Mouse (Mus musculus) forebrain, embryonic 12.5 days (tissue): ENCODE results near the gene Gatd1. TPM values are rescaled to one million over a fixed set of nuclear protein-coding genes. Genes with fewer than 3 reads are reported as not detected.
"Not testable (repeated sequence)": the region's sequence is repeated elsewhere in the genome, so short reads cannot be mapped to it uniquely, and the experiment has no call there.

Experiments used
- ATAC-seq: fragments of 200-750 bp; cut with Nextera tagmentation; 2 replicates; pipeline ENCODE4 v1.8.0; 2017; ENCODE audit warnings: moderate TSS enrichment; ENCODE audit not compliant: low FRiP score
- H3K27ac ChIP-seq: fragments of 300-500 bp; sonication (generic); 2 replicates; pipeline ENCODE4 v1.5.1; 2016; ENCODE audit warnings: mild to moderate bottlenecking
- H3K27me3 ChIP-seq: fragments of 300-500 bp; sonication (generic); 2 replicates; pipeline ENCODE4 v1.6.1; 2016; ENCODE audit warnings: mild to moderate bottlenecking
- H3K36me3 ChIP-seq: fragments of 300-500 bp; sonication (generic); replicated peaks from 2 replicates; pipeline ENCODE4 v1.6.1; 2016; ENCODE audit warnings: mild to moderate bottlenecking
- H3K4me1 ChIP-seq: fragments of 300-500 bp; sonication (generic); 2 replicates; pipeline ENCODE4 v1.6.1; 2016
- H3K4me2 ChIP-seq: fragments of 300-500 bp; sonication (generic); 2 replicates; pipeline ENCODE4 v1.6.1; 2016; ENCODE audit warnings: mild to moderate bottlenecking, moderate library complexity
- H3K4me3 ChIP-seq: fragments of 300-500 bp; sonication (generic); replicated peaks from 2 replicates; pipeline ENCODE4 v1.5.1; 2016; ENCODE audit warnings: mild to moderate bottlenecking
- H3K9ac ChIP-seq: fragments of 300-500 bp; sonication (generic); 2 replicates; pipeline ENCODE4 v1.6.1; 2016; ENCODE audit warnings: mild to moderate bottlenecking
- H3K9me3 ChIP-seq: fragments of 300-500 bp; sonication (generic); 2 replicates; pipeline ENCODE4 v1.6.1; 2016
- WGBS: fragments of 180-500 bp; shearing (Covaris S2); methylation state at CpG from one replicate; pipeline ENCODE4 v1.1.7; 2016; 5-methylcytosine and 5-hydroxymethylcytosine counted together
- polyA plus RNA-seq: library from polyadenylated mRNA; unstranded; fragments of >200 nt; fragmentation: Nextera tagmentation; extraction: Ambion mirVana; gene quantifications from 2 replicates; pipeline ENCODE4 v1.2.1, GENCODE M21; 2016

The Gatd1 gene
- polyA plus RNA-seq, 1 experiment from 2014 or later = 50.0 TPM

DNA sequence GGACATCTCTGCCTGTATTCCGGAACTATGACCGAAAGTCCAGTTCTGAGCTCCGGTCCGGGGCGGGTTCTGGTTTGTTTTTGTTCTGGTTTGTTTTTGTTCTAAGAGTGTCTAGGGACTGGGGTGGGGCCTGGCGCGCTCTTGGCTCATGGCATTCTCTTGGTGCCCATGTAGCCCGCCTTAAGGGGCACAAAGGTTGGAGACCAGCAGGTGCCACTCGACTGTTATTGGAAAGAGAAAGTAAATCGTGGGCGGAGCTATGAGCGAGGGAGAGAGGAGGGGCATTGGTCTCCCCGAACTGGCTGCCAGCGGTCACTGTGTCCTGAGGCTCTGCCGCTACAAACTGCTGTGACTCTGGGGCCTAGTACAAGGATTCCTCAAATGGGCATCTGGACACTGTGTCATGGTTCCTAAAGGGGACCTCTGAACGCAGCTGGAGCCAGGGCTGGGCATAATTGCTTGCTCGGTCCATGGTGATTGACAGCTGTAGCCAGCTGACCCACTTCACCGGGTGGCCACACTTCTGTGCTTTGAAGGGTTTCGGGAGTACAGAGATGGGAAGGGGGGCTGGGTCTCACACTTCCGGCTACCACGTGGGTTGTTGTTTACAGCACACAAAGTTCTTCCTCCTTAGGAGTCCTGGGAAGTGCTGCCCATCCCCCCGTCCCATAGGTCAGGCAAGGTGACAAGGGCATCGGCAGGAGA is 41.8 kb upstream of the Gatd1 start:
- H3K36me3 ChIP-seq = peaks cover 29% of the 10 kb centered on the region
- peaks cover 26% of the 10 kb centered on the region for H3K27me3 ChIP-seq
- peak overlapping the region; percentile 74; the same call in 1 of the 2 replicates for H3K27ac ChIP-seq
- under 1% methylated on average over 23 of the region's 23 CpGs for WGBS
- no peaks in the 10 kb centered on the region for H3K9me3 ChIP-seq
- peak overlapping the region; percentile 51 for H3K4me3 ChIP-seq
- H3K4me2 ChIP-seq = peak overlapping the region; percentile 85
- peaks cover 21% of the 10 kb centered on the region for H3K4me1 ChIP-seq
- ATAC-seq = peak; percentile 40
- peak overlapping the region; percentile 73 for H3K9ac ChIP-seq

DNA sequence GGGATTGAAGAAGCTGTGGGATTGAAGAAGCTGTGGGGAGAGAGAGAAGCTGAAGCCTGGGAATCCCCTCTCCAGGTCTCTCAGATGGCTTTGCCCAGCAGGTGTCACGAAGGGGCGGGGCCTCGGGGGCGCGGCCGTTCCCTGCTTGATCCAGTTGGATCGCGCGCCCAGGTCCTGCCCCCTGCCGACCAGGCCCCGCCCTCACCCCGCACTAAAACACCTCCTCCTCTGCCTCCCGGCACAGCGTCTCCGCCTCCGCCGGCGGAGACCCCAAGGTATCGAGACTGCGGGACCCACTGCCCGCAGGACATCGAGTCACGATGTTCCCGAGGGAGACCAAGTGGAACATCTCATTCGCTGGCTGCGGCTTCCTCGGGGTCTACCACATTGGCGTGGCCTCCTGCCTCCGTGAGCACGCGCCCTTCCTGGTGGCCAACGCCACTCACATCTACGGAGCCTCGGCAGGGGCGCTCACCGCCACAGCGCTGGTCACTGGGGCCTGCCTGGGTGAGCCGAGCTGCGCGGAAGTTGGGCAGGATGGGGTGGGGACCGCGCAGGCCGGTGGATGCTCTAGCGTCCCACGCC is 41.1 kb upstream of the Gatd1 start, which contains the start of gene Pnpla2:
TSS of gene Pnpla2 (plus strand) at position 232 of the 585 bp plus-strand sequence.
- Histone ChIP-seq H3K4me1 (peaks cover 21% of the 10 kb centered on the region), H3K9ac (peak within 1 kb of the TSS; percentile 73), H3K27ac (peak within 1 kb of the TSS; percentile 74; the same call in 1 of the 2 replicates), H3K27me3 (peaks cover 19% of the 10 kb centered on the region), H3K4me3 (peak within 1 kb of the TSS; percentile 51), H3K4me2 (peak within 1 kb of the TSS; percentile 85), H3K9me3 (no peaks in the 10 kb centered on the region), H3K36me3 (peaks cover 36% of the 10 kb centered on the region)
- WGBS = under 1% methylated on average over 45 of the region's 45 CpGs
- peak; percentile 83 for ATAC-seq

DNA sequence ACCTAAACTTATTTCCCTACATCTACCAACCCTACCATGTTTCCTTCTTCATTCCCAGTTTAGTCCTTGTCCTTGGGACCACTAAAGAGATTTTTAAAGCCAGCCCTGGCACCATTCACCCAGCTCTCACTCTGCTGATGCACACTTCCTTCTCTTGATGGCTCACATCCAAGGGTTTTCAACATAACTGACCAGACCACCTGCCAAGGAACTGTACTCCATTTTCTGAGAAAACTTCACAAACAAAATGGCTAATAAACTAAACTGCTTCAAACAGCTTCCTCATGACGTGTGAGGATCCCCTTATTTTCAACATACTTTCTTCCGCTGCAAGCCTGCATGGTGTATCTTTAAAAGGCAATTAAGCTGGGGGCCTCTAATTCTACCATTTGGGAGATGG is 39.7 kb upstream of the Gatd1 start:
- Histone ChIP-seq H3K9ac (no peak overlapping the region), H3K9me3 (no peaks in the 10 kb centered on the region), H3K27me3 (peaks cover 6% of the 10 kb centered on the region; the same call in 1 of the 2 replicates), H3K27ac (no peak overlapping the region), H3K36me3 (peaks cover 38% of the 10 kb centered on the region), H3K4me3 (no peak overlapping the region), H3K4me1 (peaks cover 27% of the 10 kb centered on the region), H3K4me2 (no peak overlapping the region)
- 83% methylated on average over 2 of the region's 2 CpGs for WGBS
- no peak for ATAC-seq

DNA sequence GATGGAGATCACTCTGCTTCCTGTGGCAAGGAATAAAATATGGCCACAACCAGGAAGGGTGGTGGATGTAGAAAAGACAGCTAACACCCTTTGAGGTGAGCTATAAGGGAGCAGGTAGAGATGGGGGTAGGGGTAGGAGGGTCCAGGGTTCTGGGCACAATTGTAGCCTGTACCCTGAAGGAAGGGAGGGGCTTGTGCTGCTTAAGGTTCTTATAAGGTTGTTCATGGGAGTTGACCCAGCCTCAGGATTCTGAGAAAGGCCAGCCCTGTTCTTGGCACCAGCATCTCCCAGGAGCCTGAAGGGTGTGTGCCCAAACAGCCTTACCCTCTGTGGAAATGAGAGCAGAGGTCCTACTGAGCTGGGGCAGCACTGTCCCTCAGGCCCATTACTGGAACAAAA is 38.0 kb upstream of the Gatd1 start:
- Histone ChIP-seq H3K4me3 (no peak overlapping the region), H3K36me3 (peaks cover 39% of the 10 kb centered on the region), H3K27me3 (0 out of 2 replicates have a peak, but pooled peaks cover 5% of the 10 kb centered on the region), H3K4me2 (no peak overlapping the region), H3K9ac (no peak overlapping the region), H3K9me3 (no peaks in the 10 kb centered on the region), H3K4me1 (peaks cover 35% of the 10 kb centered on the region), H3K27ac (no peak overlapping the region)
- ATAC-seq = no peak

DNA sequence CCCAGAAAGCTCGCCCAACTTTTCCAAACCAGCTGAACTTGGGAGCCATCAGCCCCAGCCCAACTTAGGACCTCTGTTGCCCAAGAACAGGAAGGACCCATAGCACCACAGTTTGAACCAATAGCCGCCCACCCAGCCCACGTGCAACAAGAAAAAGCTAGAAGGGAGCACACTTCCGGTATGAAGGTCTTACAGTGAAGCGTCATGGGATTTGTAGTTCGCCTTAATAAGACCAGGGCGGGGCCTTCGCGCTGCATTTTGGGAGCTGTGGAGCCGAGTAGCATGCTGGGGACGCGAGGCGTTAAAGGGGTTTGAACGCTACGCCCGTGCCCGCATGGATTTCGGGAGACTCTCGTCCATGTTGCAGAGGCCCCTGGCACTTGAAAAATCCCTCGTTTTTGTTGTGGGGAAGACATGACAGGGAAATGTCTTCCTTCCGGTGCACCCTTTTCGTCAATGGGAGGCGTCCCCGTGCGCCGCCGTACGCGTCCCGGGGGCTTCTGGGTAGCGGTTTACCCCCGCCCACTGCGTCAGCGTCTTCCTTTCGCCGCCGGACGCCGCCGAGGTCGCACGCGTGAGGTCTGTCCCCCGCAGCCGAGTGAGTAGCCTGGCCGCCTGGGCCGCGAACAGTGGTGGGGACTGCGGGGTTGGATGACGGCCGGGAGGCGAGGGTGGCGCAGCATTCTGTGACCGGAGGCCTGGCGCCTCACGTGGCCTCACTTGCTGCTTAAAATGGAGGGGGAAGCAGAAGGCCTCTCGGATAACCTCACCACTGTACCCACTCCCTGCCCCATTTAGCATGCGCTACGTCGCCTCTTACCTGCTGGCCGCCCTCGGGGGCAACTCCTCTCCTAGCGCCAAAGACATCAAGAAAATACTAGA is 33.4 kb upstream of the Gatd1 start, which contains the start of gene Rplp2:
TSS of gene Rplp2 (plus strand) at position 261 of the 882 bp plus-strand sequence.
- peaks cover 39% of the 10 kb centered on the region for H3K4me1 ChIP-seq
- H3K4me3 ChIP-seq = peak within 1 kb of the TSS; percentile 91
- H3K27me3 ChIP-seq = no peaks in the 10 kb centered on the region
- H3K27ac ChIP-seq = peak within 1 kb of the TSS; percentile 88
- peaks cover 39% of the 10 kb centered on the region for H3K36me3 ChIP-seq
- H3K4me2 ChIP-seq = peak within 1 kb of the TSS; percentile 76
- WGBS = under 1% methylated on average over 63 of the region's 63 CpGs
- ATAC-seq = peak; percentile 91
- H3K9me3 ChIP-seq = no peaks in the 10 kb centered on the region
- peak within 1 kb of the TSS; percentile 86 for H3K9ac ChIP-seq

DNA sequence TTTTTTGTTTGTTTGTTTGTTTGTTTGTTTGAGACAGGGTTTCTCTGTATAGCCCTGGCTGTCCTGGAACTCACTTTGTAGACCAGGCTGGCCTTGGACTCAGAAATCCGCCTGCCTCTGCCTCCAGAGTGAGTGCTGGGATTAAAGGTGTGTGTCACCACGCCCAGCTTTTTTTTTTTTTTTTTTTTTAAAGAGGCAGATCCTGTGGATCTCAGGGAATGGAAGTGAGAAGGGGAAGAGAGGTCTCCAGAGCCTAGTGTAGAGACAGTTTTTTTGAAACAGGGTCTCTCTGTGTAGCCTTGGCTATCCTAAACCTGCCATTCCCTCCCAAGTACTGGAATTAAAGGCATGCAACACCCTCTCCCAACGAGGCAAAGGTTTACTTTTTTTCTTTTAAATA is 32.4 kb upstream of the Gatd1 start:
- WGBS = 79% methylated on average over 3 of the region's 3 CpGs
- ATAC-seq, H3K27me3 ChIP-seq, H3K27ac ChIP-seq, H3K4me3 ChIP-seq, H3K9me3 ChIP-seq, H3K9ac ChIP-seq: not testable (repeated sequence)
- Histone ChIP-seq H3K4me2 (peak overlapping the region; percentile 76; the same call in 1 of the 2 replicates), H3K4me1 (peaks cover 48% of the 10 kb centered on the region), H3K36me3 (peaks cover 34% of the 10 kb centered on the region)

DNA sequence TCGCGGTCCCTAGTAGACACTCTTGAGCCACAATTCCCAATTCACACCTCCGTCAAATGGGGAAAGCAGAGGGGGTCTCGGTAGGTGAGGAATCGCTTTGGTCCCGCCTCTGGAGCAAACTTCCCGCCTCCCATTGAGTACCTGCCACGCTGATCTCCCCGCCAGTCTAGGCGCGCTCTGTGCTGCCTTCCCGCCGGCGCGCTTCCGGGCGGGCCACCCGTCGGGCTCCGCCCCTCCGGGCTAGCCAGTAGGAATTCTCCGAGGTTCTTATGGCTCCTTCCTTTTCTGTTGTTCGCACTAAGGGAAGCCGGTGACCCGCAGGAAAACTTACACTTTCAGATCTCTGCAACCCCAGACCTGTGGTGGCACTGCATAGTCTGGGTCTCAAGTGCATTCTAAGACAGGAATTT is 29.9 kb upstream of the Gatd1 start, which contains the start of gene Pidd1:
TSS of gene Pidd1 (minus strand) at position 198 of the 410 bp plus-strand sequence.
- H3K4me2 ChIP-seq = peak within 1 kb of the TSS; percentile 76
- ATAC-seq = peak; percentile 54
- H3K27me3 ChIP-seq = no peaks in the 10 kb centered on the region
- peak within 1 kb of the TSS; percentile 61 for H3K9ac ChIP-seq
- WGBS = under 1% methylated on average over 25 of the region's 25 CpGs
- H3K36me3 ChIP-seq = peaks cover 34% of the 10 kb centered on the region
- H3K27ac ChIP-seq = peak within 1 kb of the TSS; percentile 59
- H3K4me1 ChIP-seq = peaks cover 44% of the 10 kb centered on the region
- H3K4me3 ChIP-seq = peak within 1 kb of the TSS; percentile 44
- H3K9me3 ChIP-seq = no peaks in the 10 kb centered on the region

DNA sequence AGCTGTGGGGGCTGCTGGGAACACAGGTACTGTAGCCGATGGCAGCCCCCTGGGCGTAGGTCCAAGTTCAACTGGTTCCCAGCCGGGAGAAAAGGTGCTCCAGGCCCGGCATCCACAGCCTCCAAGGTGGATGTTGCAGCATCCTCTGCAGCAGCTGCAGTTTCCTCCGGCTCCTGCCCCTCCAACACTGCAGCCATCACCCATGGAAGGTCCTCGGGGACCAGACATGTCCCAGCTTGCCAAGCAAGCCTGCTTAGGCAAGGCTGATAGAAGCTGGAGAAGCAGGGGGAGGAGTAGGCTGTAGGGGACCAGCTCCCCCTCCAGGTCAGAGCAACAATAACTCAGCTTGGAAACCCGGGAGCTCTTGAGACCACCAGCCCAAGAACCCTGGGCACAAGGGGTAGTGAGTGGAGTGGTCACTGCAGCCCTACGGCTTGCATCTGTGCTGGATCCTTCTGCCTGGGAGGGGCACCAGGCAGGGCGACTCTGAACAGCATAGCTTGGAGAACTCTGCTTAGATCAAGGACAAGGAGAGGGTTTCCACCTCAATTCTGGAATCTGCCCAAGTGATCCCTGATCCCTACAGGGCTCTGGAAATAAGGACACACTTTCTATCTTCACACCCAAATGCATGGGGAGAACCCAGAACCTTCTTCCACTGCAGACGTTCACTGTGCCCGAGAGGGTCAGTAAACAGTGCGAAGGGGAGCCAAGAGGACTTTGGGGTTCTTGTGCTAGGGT is 29.3 kb upstream of the Gatd1 start:
- no peaks in the 10 kb centered on the region for H3K27me3 ChIP-seq
- ATAC-seq = no peak
- peaks cover 39% of the 10 kb centered on the region for H3K4me1 ChIP-seq
- WGBS = 31% methylated on average over 12 of the region's 12 CpGs
- H3K9ac ChIP-seq = peak overlapping the region; percentile 61
- peak overlapping the region; percentile 44 for H3K4me3 ChIP-seq
- peaks cover 35% of the 10 kb centered on the region for H3K36me3 ChIP-seq
- peak overlapping the region; percentile 76 for H3K4me2 ChIP-seq
- no peaks in the 10 kb centered on the region for H3K9me3 ChIP-seq
- peak overlapping the region; percentile 59 for H3K27ac ChIP-seq

DNA sequence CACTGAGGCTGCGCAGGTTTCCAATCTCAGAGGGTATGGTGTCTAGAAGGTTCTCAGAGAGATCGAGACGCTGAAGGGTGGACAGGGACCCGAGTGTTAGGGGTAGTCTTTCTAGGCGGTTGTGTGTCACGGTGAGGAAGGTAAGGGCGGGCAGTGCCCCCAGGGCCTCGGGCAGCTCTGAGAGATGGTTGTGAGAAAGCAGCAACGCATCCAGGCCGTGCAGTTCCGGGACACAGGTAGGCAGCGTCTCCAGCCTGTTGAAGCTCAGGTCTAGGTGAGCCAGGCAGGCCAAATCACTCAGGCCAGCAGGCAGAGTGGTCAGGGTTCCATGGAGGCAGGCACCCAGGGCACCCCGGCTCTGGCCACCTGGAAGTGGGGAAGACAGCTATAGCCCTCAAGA is 28.3 kb upstream of the Gatd1 start:
- ATAC-seq = no peak
- Histone ChIP-seq H3K9me3 (no peaks in the 10 kb centered on the region), H3K4me3 (peak overlapping the region; percentile 44; the same call in 1 of the 2 replicates), H3K9ac (peak overlapping the region; percentile 61), H3K36me3 (peaks cover 39% of the 10 kb centered on the region), H3K4me2 (peak overlapping the region; percentile 76), H3K27ac (0 out of 2 replicates have a peak overlapping the region, but pooled peaks have one; percentile 59), H3K27me3 (no peaks in the 10 kb centered on the region), H3K4me1 (peaks cover 38% of the 10 kb centered on the region)
- WGBS = 93% methylated on average over 13 of the region's 13 CpGs

DNA sequence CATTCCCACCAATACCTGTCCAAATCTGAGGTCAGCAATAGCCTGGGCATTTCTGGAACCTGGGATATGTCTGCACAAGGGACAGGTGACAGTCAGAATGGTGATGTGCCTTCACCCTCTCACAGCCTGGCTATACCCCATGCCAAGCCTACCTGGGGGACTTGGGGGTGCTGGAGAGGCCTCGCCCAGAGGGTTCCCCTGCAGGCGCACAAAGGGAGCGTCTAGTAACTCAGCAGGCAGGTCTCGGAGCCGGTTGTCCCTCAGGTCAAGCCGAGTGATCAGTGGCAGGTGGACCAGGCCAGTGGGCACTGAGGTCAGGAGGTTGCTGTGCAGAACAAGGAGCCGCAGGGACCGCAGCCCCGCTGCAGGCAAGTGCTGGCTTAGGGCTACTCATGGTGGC is 27.5 kb upstream of the Gatd1 start:
- no peak for ATAC-seq
- Histone ChIP-seq H3K4me1 (peaks cover 40% of the 10 kb centered on the region), H3K27ac (no peak overlapping the region), H3K9ac (peak overlapping the region; percentile 36; the same call in 1 of the 2 replicates), H3K27me3 (no peaks in the 10 kb centered on the region), H3K4me2 (0 out of 2 replicates have a peak overlapping the region, but pooled peaks have one; percentile 13), H3K4me3 (0 out of 2 replicates have a peak overlapping the region, but pooled peaks have one; percentile 7), H3K9me3 (no peaks in the 10 kb centered on the region), H3K36me3 (peaks cover 39% of the 10 kb centered on the region)
- 95% methylated on average over 9 of the region's 9 CpGs for WGBS

DNA sequence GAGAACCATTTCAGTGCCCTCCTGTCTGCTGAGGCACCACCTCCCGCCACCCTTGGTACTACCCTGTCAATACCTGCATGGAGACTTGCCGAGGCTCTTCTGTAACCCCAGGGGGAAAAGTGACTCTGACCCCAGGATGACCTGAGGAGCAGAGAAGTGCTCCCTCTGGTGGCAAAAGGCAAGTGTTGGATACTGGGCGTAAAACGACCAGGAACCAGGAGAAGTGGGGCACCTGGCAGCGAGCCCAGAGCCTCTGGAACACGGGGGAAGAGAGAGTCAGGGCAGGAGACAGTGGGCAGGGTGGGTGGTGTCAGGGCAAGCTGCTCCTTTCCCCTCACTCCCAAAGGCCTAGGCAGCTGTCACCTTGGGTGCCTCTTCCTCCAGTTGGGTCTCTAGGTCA is 26.7 kb upstream of the Gatd1 start:
- H3K36me3 ChIP-seq = peaks cover 39% of the 10 kb centered on the region
- no peaks in the 10 kb centered on the region for H3K9me3 ChIP-seq
- no peak overlapping the region for H3K4me2 ChIP-seq
- H3K27me3 ChIP-seq = no peaks in the 10 kb centered on the region
- H3K4me1 ChIP-seq = peaks cover 49% of the 10 kb centered on the region
- WGBS = 30% methylated on average over 6 of the region's 6 CpGs
- no peak overlapping the region for H3K4me3 ChIP-seq
- H3K27ac ChIP-seq = no peak overlapping the region
- H3K9ac ChIP-seq = 0 out of 2 replicates have a peak overlapping the region, but pooled peaks have one; percentile 36
- ATAC-seq = no peak
